Mouse (Mus musculus) megakaryocyte, embryonic 14.5 days (primary cell): Measurements from ENCODE around the gene Rab23.

Experiments used
- FLI1 ChIP-seq: IDR thresholded peaks from 2 replicates; pipeline ENCODE4 v1.6.1; 2012; ENCODE audit warnings: low read length, inconsistent platforms, mixed read lengths
- GATA1 ChIP-seq: IDR thresholded peaks from 3 replicates; pipeline ENCODE4 v1.6.1; 2012; ENCODE audit warnings: mixed read lengths, low read length, inconsistent platforms, borderline replicate concordance

GRCm38 (mm10) chr1:33688810-33689209 lies 30.9 kb upstream of the Rab23 start:
- TF ChIP-seq GATA1 (no peak), FLI1 (no peak)
